Mouse (Mus musculus) myocyte (in vitro differentiated cells): ENCODE results near the gene Efna2. TPM values are rescaled to one million over a fixed set of nuclear protein-coding genes. Genes with fewer than 3 reads are reported as not detected.

ENCODE experiments used
- H3K27me3 ChIP-seq: one replicate; pipeline ENCODE4 v1.6.1; 2011; ENCODE audit not compliant: control insufficient read depth, insufficient read depth, insufficient read length
- H3K36me3 ChIP-seq: one replicate; pipeline ENCODE4 v1.6.1; 2011; ENCODE audit not compliant: control insufficient read depth, insufficient read depth
- H3K4me2 ChIP-seq: one replicate; pipeline ENCODE4 v1.6.1; 2011; ENCODE audit warnings: low read depth, control low read depth
- H3K4me3 ChIP-seq: one replicate; pipeline ENCODE4 v1.5.1; 2011; ENCODE audit warnings: mild to moderate bottlenecking, control low read depth, moderate library complexity
- H3K79me2 ChIP-seq: one replicate; pipeline ENCODE4 v1.6.1; 2011; ENCODE audit not compliant: control insufficient read depth, insufficient read depth
- H3ac ChIP-seq: one replicate; pipeline ENCODE4 v1.6.1; 2011; ENCODE audit not compliant: control insufficient read depth, insufficient read length
- CEBPB ChIP-seq: IDR thresholded peaks from 2 replicates; pipeline ENCODE4 v1.6.1; 2011; ENCODE audit warnings: mild to moderate bottlenecking, moderate library complexity; ENCODE audit not compliant: poor library complexity, insufficient read depth, severe bottlenecking
- E2F4 ChIP-seq: IDR thresholded peaks from one replicate; pipeline ENCODE4 v1.6.1; 2011; ENCODE audit warnings: mild to moderate bottlenecking, control low read depth, moderate library complexity; ENCODE audit not compliant: insufficient read depth
- MAX ChIP-seq: IDR thresholded peaks from one replicate; pipeline ENCODE4 v1.6.1; 2011; ENCODE audit warnings: low read depth, mild to moderate bottlenecking, control low read depth
- MYOD1 ChIP-seq, 3 experiments: IDR thresholded peaks; one replicate each; pipeline ENCODE4 v1.6.1; 2011; ENCODE audit warnings: control low read depth in 2 of 3, low read depth in 2 of 3, mild to moderate bottlenecking in 2 of 3, moderate library complexity in 1 of 3; ENCODE audit not compliant: insufficient read length in 2 of 3, control insufficient read depth in 1 of 3
- MYOG ChIP-seq, 3 experiments: IDR thresholded peaks; one replicate each; pipeline ENCODE4 v1.6.1; 2011; ENCODE audit warnings: control low read depth in 2 of 3, low read depth in 2 of 3, mild to moderate bottlenecking in 2 of 3; ENCODE audit not compliant: insufficient read length in 2 of 3, control insufficient read depth in 1 of 3, insufficient read depth in 1 of 3
- POLR2A ChIP-seq: IDR thresholded peaks from one replicate; pipeline ENCODE4 v1.6.1; 2011; ENCODE audit warnings: low read depth, mild to moderate bottlenecking, control low read depth, moderate library complexity; ENCODE audit not compliant: insufficient read length
- POLR2AphosphoS2 ChIP-seq: IDR thresholded peaks from one replicate; pipeline ENCODE4 v1.6.1; 2011; ENCODE audit warnings: low read depth, control low read depth; ENCODE audit not compliant: insufficient read length
- REST ChIP-seq: IDR thresholded peaks from one replicate; pipeline ENCODE4 v1.6.1; 2011; ENCODE audit warnings: mild to moderate bottlenecking, control low read depth, moderate library complexity; ENCODE audit not compliant: insufficient read depth, insufficient read length
- SRF ChIP-seq: IDR thresholded peaks from one replicate; pipeline ENCODE4 v1.6.1; 2011; ENCODE audit warnings: low read depth; ENCODE audit not compliant: control insufficient read depth, insufficient read length
- TCF12 ChIP-seq: IDR thresholded peaks from one replicate; pipeline ENCODE4 v1.6.1; 2011; ENCODE audit warnings: mild to moderate bottlenecking, control low read depth; ENCODE audit not compliant: poor library complexity, insufficient read depth, severe bottlenecking
- TCF3 ChIP-seq: IDR thresholded peaks from one replicate; pipeline ENCODE4 v1.6.1; 2011; ENCODE audit warnings: low read depth, control low read depth; ENCODE audit not compliant: insufficient read length
- USF1 ChIP-seq: IDR thresholded peaks from one replicate; pipeline ENCODE4 v1.6.1; 2011; ENCODE audit warnings: low read depth, mild to moderate bottlenecking, control low read depth, moderate library complexity
- polyA plus RNA-seq: library from polyadenylated mRNA; unstranded; fragments of >200 nt; fragmentation: generic; extraction: Trizol; gene quantifications from one replicate; pipeline ENCODE4 v1.2.1, GENCODE M21; 2012; ENCODE audit warnings: missing spikeins

Efna2 gene
- polyA plus RNA-seq, 1 experiment = 3.6 TPM

- H3K27me3 ChIP-seq = no peaks in the 10 kb centered on the region
- TF ChIP-seq REST (no peak), MAX (no peak), TCF12 (no peak), POLR2A (no peak), POLR2AphosphoS2 (no peak), MYOG (IDR thresholded peaks at IDR 0.05; ENCODE audit: control insufficient read depth in 1 of 3, insufficient read depth in 1 of 3, insufficient read length in 2 of 3, low read depth in 2 of 3) (peak in 1 of 3 experiments; percentile 15), CEBPB (no peak), SRF (no peak), MYOD1 (IDR thresholded peaks at IDR 0.05; ENCODE audit: control insufficient read depth in 1 of 3, insufficient read length in 2 of 3, low read depth in 2 of 3) (peak in 2 of 3 experiments; percentile 23 to 26), TCF3 (no peak), E2F4 (no peak)
Measured at GRCm38 (mm10) chr10:80136952-80137625, 42.2 kb upstream of the Efna2 start.

GRCm38 (mm10) chr10:80137626-80138552 lies 41.4 kb upstream of the Efna2 start:
- peak overlapping the region; percentile 98 for H3K4me2 ChIP-seq
- TF ChIP-seq POLR2A (no peak), MYOG (IDR thresholded peaks at IDR 0.05; ENCODE audit: control insufficient read depth in 1 of 3, insufficient read depth in 1 of 3, insufficient read length in 2 of 3, low read depth in 2 of 3) (no peak)
- H3K27me3 ChIP-seq = no peaks in the 10 kb centered on the region
- peak overlapping the region; percentile 33 for H3ac ChIP-seq
- H3K4me3 ChIP-seq = peak overlapping the region; percentile 31
- peaks cover 6% of the 10 kb centered on the region for H3K79me2 ChIP-seq
- no peaks in the 10 kb centered on the region for H3K36me3 ChIP-seq

More at GRCm38 (mm10) chr10:80136952-80137625, 42.2 kb upstream of the Efna2 start:
- Histone ChIP-seq H3ac (no peak overlapping the region), H3K36me3 (no peaks in the 10 kb centered on the region), H3K4me3 (no peak overlapping the region), H3K79me2 (no peaks in the 10 kb centered on the region), H3K4me2 (no peak overlapping the region)

- peaks cover 15% of the 10 kb centered on the region for H3K79me2 ChIP-seq
- H3ac ChIP-seq = peak within 1 kb of the TSS; percentile 33
- no peaks in the 10 kb centered on the region for H3K36me3 ChIP-seq
- H3K4me2 ChIP-seq = peak within 1 kb of the TSS; percentile 98
- TF ChIP-seq POLR2AphosphoS2 (peak; percentile 79), SRF (peak; percentile 43), USF1 (peak; percentile 44), MYOD1 (IDR thresholded peaks at IDR 0.05; ENCODE audit: control insufficient read depth in 1 of 3, insufficient read length in 2 of 3, low read depth in 2 of 3) (peak in 1 of 3 experiments; percentile 17), POLR2A (peak; percentile 93), MYOG (IDR thresholded peaks at IDR 0.05; ENCODE audit: control insufficient read depth in 1 of 3, insufficient read depth in 1 of 3, insufficient read length in 2 of 3, low read depth in 2 of 3) (no peak), E2F4 (no peak)
- no peaks in the 10 kb centered on the region for H3K27me3 ChIP-seq
- peak within 1 kb of the TSS; percentile 31 for H3K4me3 ChIP-seq
Measured at GRCm38 (mm10) chr10:80138553-80139438, 40.5 kb upstream of the Efna2 start, which contains the start of gene Atp5d. Gene Atp5d, plus strand, starts transcription at chr10:80138632.

GRCm38 (mm10) chr10:80139439-80139775 lies 39.9 kb upstream of the Efna2 start:
- peak overlapping the region; percentile 33 for H3ac ChIP-seq
- peaks cover 21% of the 10 kb centered on the region for H3K79me2 ChIP-seq
- TF ChIP-seq TCF12 = no peak
- TF ChIP-seq MAX = no peak
- no peak for TF ChIP-seq TCF3
- TF ChIP-seq SRF = no peak
- TF ChIP-seq POLR2AphosphoS2 = no peak
- no peak for TF ChIP-seq MYOD1 (IDR thresholded peaks at IDR 0.05; ENCODE audit: control insufficient read depth in 1 of 3, insufficient read length in 2 of 3, low read depth in 2 of 3)
- no peak for TF ChIP-seq REST
- no peak for TF ChIP-seq USF1
- TF ChIP-seq CEBPB = no peak
- TF ChIP-seq MYOG (IDR thresholded peaks at IDR 0.05; ENCODE audit: control insufficient read depth in 1 of 3, insufficient read depth in 1 of 3, insufficient read length in 2 of 3, low read depth in 2 of 3) = no peak
- TF ChIP-seq E2F4 = no peak
- TF ChIP-seq POLR2A = no peak
- no peaks in the 10 kb centered on the region for H3K27me3 ChIP-seq
- peak overlapping the region; percentile 98 for H3K4me2 ChIP-seq
- peaks cover 6% of the 10 kb centered on the region for H3K36me3 ChIP-seq
- peak overlapping the region; percentile 31 for H3K4me3 ChIP-seq
